Mouse (Mus musculus) intestine, postnatal 0 days (tissue): ENCODE results near the gene Inca1. TPM values are rescaled to one million over a fixed set of nuclear protein-coding genes. Genes with fewer than 3 reads are reported as not detected.
A peak's percentile ranks its signal among the peaks of the same experiment; 100 is the strongest.

Source experiments
- ATAC-seq: fragments of 200-750 bp; cut with Nextera tagmentation; 2 replicates; pipeline ENCODE4 v1.8.0; 2017; ENCODE audit warnings: mild to moderate bottlenecking, moderate TSS enrichment, moderate library complexity
- H3K27ac ChIP-seq: fragments of 300-500 bp; sonication (generic); 2 replicates; pipeline ENCODE4 v1.5.1; 2014; ENCODE audit warnings: mild to moderate bottlenecking, low read depth, low read length, moderate library complexity
- H3K27me3 ChIP-seq: fragments of 300-500 bp; sonication (generic); replicated peaks from 2 replicates; pipeline ENCODE4 v1.6.1; 2014; ENCODE audit warnings: low read length, mixed read lengths; ENCODE audit not compliant: control insufficient read depth, insufficient read depth
- H3K36me3 ChIP-seq: fragments of 300-500 bp; sonication (generic); 2 replicates; pipeline ENCODE4 v1.6.1; 2014; ENCODE audit warnings: mild to moderate bottlenecking, moderate library complexity; ENCODE audit not compliant: control insufficient read depth, insufficient read depth
- H3K4me1 ChIP-seq: fragments of 300-500 bp; sonication (generic); replicated peaks from 2 replicates; pipeline ENCODE4 v1.6.1; 2014; ENCODE audit warnings: antibody characterized with exemption, low read length, mixed read lengths; ENCODE audit not compliant: control insufficient read depth, insufficient read depth
- H3K4me2 ChIP-seq: fragments of 300-500 bp; sonication (generic); replicated peaks from 2 replicates; pipeline ENCODE4 v1.6.1; 2014; ENCODE audit warnings: low read depth, mild to moderate bottlenecking, moderate library complexity
- H3K4me3 ChIP-seq: fragments of 300-500 bp; sonication (generic); 2 replicates; pipeline ENCODE4 v1.5.1; 2014; ENCODE audit warnings: low read depth, low read length
- H3K9ac ChIP-seq: fragments of 300-500 bp; sonication (generic); 2 replicates; pipeline ENCODE4 v1.6.1; 2014; ENCODE audit warnings: mild to moderate bottlenecking, low read depth, low read length
- H3K9me3 ChIP-seq: fragments of 300-500 bp; sonication (generic); 2 replicates; pipeline ENCODE4 v1.6.1; 2016; ENCODE audit warnings: mixed run types; ENCODE audit not compliant: control insufficient read depth
- CTCF ChIP-seq: sonication (generic); IDR thresholded peaks from 2 replicates; pipeline ENCODE4 v1.5.1; 2016; ENCODE audit warnings: low read depth, mild to moderate bottlenecking, control low read depth, antibody characterized with exemption, moderate library complexity
- WGBS: fragments of 180-500 bp; shearing (Covaris S2); extraction: QIAGEN DNeasy Blood & Tissue Kit; methylation state at CpG from one replicate; pipeline ENCODE4 v1.1.7; 2014; 5-methylcytosine and 5-hydroxymethylcytosine counted together
- polyA plus RNA-seq: library from polyadenylated mRNA; unstranded; fragments of >200 nt; fragmentation: Nextera tagmentation; extraction: Ambion mirVana; gene quantifications from 2 replicates; pipeline ENCODE4 v1.2.1, GENCODE M21; 2015

Gene Inca1
- polyA plus RNA-seq, 1 experiment from 2014 or later = 2.8 TPM

GRCm38 (mm10) chr11:70699051-70699450, 904 bp downstream of the Inca1 start:
- Histone ChIP-seq H3K4me3 (no peak overlapping the region), H3K9me3 (no peaks in the 10 kb centered on the region), H3K27me3 (no peaks in the 10 kb centered on the region), H3K4me2 (no peak overlapping the region), H3K27ac (no peak overlapping the region), H3K9ac (no peak overlapping the region), H3K36me3 (peaks cover 7% of the 10 kb centered on the region; the same call in 1 of the 2 replicates), H3K4me1 (peaks cover 4% of the 10 kb centered on the region)
- ATAC-seq = no peak
- WGBS = 82% methylated on average over 2 of the region's 2 CpGs
- TF ChIP-seq CTCF = no peak

- H3K27me3 ChIP-seq = no peaks in the 10 kb centered on the region
- H3K27ac ChIP-seq = no peak overlapping the region
- peak; percentile 24; the same call in 1 of the 2 replicates for TF ChIP-seq CTCF
- no peak for ATAC-seq
- H3K9me3 ChIP-seq = no peaks in the 10 kb centered on the region
- no peak overlapping the region for H3K9ac ChIP-seq
- H3K4me2 ChIP-seq = no peak overlapping the region
- H3K4me1 ChIP-seq = peaks cover 4% of the 10 kb centered on the region
- 75% methylated on average over 3 of the region's 3 CpGs for WGBS
- no peaks in the 10 kb centered on the region for H3K36me3 ChIP-seq
- no peak overlapping the region for H3K4me3 ChIP-seq
Observed at GRCm38 (mm10) chr11:70697376-70697775, 2.6 kb downstream of the Inca1 start.

DNA sequence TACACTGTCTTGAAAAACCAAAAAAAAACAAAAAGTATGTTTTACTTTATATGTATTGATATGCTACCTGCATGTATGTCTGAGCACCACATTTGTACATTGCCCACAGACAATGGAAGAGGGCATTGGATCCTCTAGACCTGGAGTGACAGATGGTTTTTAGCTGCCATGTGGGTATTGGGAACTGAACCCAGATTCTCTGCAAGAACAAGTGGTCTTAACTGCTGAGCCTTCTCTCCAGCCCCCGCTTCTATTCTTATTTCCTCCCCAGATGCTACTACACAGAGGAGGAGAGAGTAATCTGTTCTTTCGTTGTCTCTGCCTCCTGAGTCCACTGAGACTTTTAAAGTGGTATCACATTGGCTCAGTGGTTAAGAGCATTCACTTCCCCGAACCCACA, 6.5 kb downstream of the Inca1 start:
- Histone ChIP-seq H3K4me1 (peaks cover 3% of the 10 kb centered on the region; the same call in 1 of the 2 replicates), H3K4me2 (no peak overlapping the region), H3K9me3 (no peaks in the 10 kb centered on the region), H3K36me3 (no peaks in the 10 kb centered on the region), H3K4me3 (no peak overlapping the region), H3K27me3 (no peaks in the 10 kb centered on the region), H3K9ac (no peak overlapping the region), H3K27ac (no peak overlapping the region)
- 83% methylated on average over 3 of the region's 3 CpGs for WGBS
- ATAC-seq = no peak
- no peak for TF ChIP-seq CTCF

GRCm38 (mm10) chr11:70689578-70689977, 10.4 kb downstream of the Inca1 start:
- ATAC-seq = no peak
- H3K36me3 ChIP-seq = peaks cover 11% of the 10 kb centered on the region
- no peak overlapping the region for H3K9ac ChIP-seq
- no peak overlapping the region for H3K4me2 ChIP-seq
- TF ChIP-seq CTCF = no peak
- no peak overlapping the region for H3K4me3 ChIP-seq
- H3K27me3 ChIP-seq = no peaks in the 10 kb centered on the region
- H3K9me3 ChIP-seq = no peaks in the 10 kb centered on the region
- no peak overlapping the region for H3K27ac ChIP-seq
- H3K4me1 ChIP-seq = peaks cover 12% of the 10 kb centered on the region
- WGBS = 34% methylated on average over 4 of the region's 4 CpGs

DNA sequence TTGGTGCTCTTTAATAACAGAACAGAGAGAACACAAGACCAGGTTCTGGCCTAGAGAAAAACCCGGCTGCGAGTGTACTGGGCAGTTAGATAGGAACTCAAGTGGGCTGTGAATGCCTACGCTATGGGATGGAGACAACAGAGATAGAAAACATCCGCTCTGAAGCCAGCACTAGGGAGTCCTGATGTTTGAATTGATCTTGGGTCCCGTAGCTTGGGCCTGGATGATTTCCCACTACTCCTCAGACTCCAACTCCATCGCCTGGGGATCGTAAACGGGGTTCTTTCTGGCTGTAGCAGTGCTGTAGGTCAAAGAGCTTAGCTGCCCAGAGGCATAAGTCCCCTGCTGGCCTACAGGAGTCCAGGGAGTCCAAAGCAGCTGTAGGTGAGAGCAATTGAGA, 11.6 kb downstream of the Inca1 start:
- Histone ChIP-seq H3K4me1 (peaks cover 12% of the 10 kb centered on the region), H3K4me3 (peak overlapping the region; percentile 80), H3K27me3 (no peaks in the 10 kb centered on the region), H3K4me2 (peak overlapping the region; percentile 93), H3K9ac (peak overlapping the region; percentile 85), H3K9me3 (no peaks in the 10 kb centered on the region), H3K36me3 (peaks cover 20% of the 10 kb centered on the region), H3K27ac (peak overlapping the region; percentile 92)
- 0 out of 2 replicates have a peak, but pooled peaks have one; percentile 4 for TF ChIP-seq CTCF
- no peak for ATAC-seq
- WGBS = 26% methylated on average over 8 of the region's 8 CpGs

GRCm38 (mm10) chr11:70687601-70688199, 12.3 kb downstream of the Inca1 start, which contains the start of gene Camta2:
Camta2 (minus strand) TSS chr11:70688105.
- Histone ChIP-seq H3K4me2 (peak within 1 kb of the TSS; percentile 93), H3K27me3 (no peaks in the 10 kb centered on the region), H3K36me3 (peaks cover 26% of the 10 kb centered on the region), H3K9ac (peak within 1 kb of the TSS; percentile 85), H3K9me3 (no peaks in the 10 kb centered on the region), H3K4me3 (peak within 1 kb of the TSS; percentile 80), H3K4me1 (peaks cover 12% of the 10 kb centered on the region), H3K27ac (peak within 1 kb of the TSS; percentile 92)
- under 1% methylated on average over 48 of the region's 55 CpGs for WGBS
- peak; percentile 73 for TF ChIP-seq CTCF
- ATAC-seq = peak; percentile 54
